Mouse (Mus musculus) hindbrain, embryonic 13.5 days (tissue): Measurements from ENCODE around the gene Slc25a34. TPM values are rescaled to one million over a fixed set of nuclear protein-coding genes. Genes with fewer than 3 reads are reported as not detected.

Source experiments
- ATAC-seq: fragments of 200-750 bp; cut with Nextera tagmentation; 2 replicates; pipeline ENCODE4 v1.8.0; 2017; ENCODE audit warnings: moderate TSS enrichment; ENCODE audit not compliant: low FRiP score
- H3K27ac ChIP-seq: fragments of 300-500 bp; sonication (generic); 2 replicates; pipeline ENCODE4 v1.5.1; 2015; ENCODE audit warnings: inconsistent platforms, mild to moderate bottlenecking, moderate library complexity
- H3K27me3 ChIP-seq: fragments of 300-500 bp; sonication (generic); 2 replicates; pipeline ENCODE4 v1.6.1; 2015; ENCODE audit warnings: mild to moderate bottlenecking, inconsistent platforms
- H3K36me3 ChIP-seq: fragments of 300-500 bp; sonication (generic); 2 replicates; pipeline ENCODE4 v1.6.1; 2015; ENCODE audit warnings: mild to moderate bottlenecking, inconsistent platforms
- H3K4me1 ChIP-seq: fragments of 300-500 bp; sonication (generic); replicated peaks from 2 replicates; pipeline ENCODE4 v1.6.1; 2015; ENCODE audit warnings: inconsistent platforms
- H3K4me2 ChIP-seq: fragments of 300-500 bp; sonication (generic); 2 replicates; pipeline ENCODE4 v1.6.1; 2015; ENCODE audit warnings: inconsistent platforms, mild to moderate bottlenecking, moderate library complexity
- H3K4me3 ChIP-seq: fragments of 300-500 bp; sonication (generic); 2 replicates; pipeline ENCODE4 v1.5.1; 2015; ENCODE audit warnings: mild to moderate bottlenecking, inconsistent platforms
- H3K9ac ChIP-seq: fragments of 300-500 bp; sonication (generic); 2 replicates; pipeline ENCODE4 v1.6.1; 2015; ENCODE audit warnings: mild to moderate bottlenecking, inconsistent platforms
- H3K9me3 ChIP-seq: fragments of 300-500 bp; sonication (generic); 2 replicates; pipeline ENCODE4 v1.6.1; 2016; ENCODE audit warnings: inconsistent platforms
- WGBS: fragments of 180-500 bp; shearing (Covaris S2); methylation state at CpG from one replicate; pipeline ENCODE4 v1.1.7; 2015; 5-methylcytosine and 5-hydroxymethylcytosine counted together
- polyA plus RNA-seq: library from polyadenylated mRNA; unstranded; fragments of >200 nt; fragmentation: Nextera tagmentation; extraction: Ambion mirVana; gene quantifications from 2 replicates; pipeline ENCODE4 v1.2.1, GENCODE M21; 2015

The Slc25a34 gene
- polyA plus RNA-seq, 1 experiment from 2014 or later, result 0.26 TPM

GRCm38 (mm10) chr4:141571337-141571739 lies 52.3 kb downstream of the Slc25a34 start:
- Histone ChIP-seq H3K4me3 (no peak overlapping the region), H3K9me3 (no peaks in the 10 kb centered on the region), H3K4me2 (no peak overlapping the region), H3K4me1 (no peaks in the 10 kb centered on the region), H3K27ac (no peak overlapping the region), H3K36me3 (no peaks in the 10 kb centered on the region), H3K27me3 (no peaks in the 10 kb centered on the region; the same call in 1 of the 2 replicates), H3K9ac (0 out of 2 replicates have a peak overlapping the region, but pooled peaks have one; percentile 24)
- ATAC-seq, result no peak
- WGBS, result 83% methylated on average over 6 of the region's 6 CpGs

- H3K4me3 ChIP-seq, result no peak overlapping the region
- H3K27me3 ChIP-seq, result no peaks in the 10 kb centered on the region; the same call in 1 of the 2 replicates
- ATAC-seq, result no peak
- WGBS, result 71% methylated on average over 1 of the region's 1 CpGs
- H3K4me2 ChIP-seq, result no peak overlapping the region
- no peak overlapping the region for H3K27ac ChIP-seq
- H3K36me3 ChIP-seq, result no peaks in the 10 kb centered on the region
- H3K4me1 ChIP-seq, result no peaks in the 10 kb centered on the region
- no peaks in the 10 kb centered on the region for H3K9me3 ChIP-seq
- 0 out of 2 replicates have a peak overlapping the region, but pooled peaks have one; percentile 24 for H3K9ac ChIP-seq
Measured at GRCm38 (mm10) chr4:141570821-141571220, 52.8 kb downstream of the Slc25a34 start.

GRCm38 (mm10) chr4:141570004-141570403 lies 53.6 kb downstream of the Slc25a34 start:
- Histone ChIP-seq H3K4me1 (no peaks in the 10 kb centered on the region), H3K27ac (no peak overlapping the region), H3K9ac (no peak overlapping the region), H3K36me3 (no peaks in the 10 kb centered on the region), H3K4me2 (no peak overlapping the region), H3K27me3 (no peaks in the 10 kb centered on the region; the same call in 1 of the 2 replicates), H3K9me3 (no peaks in the 10 kb centered on the region), H3K4me3 (no peak overlapping the region)
- WGBS, result 63% methylated on average over 6 of the region's 6 CpGs
- ATAC-seq, result no peak

- Histone ChIP-seq H3K27me3 (no peaks in the 10 kb centered on the region), H3K9me3 (no peaks in the 10 kb centered on the region), H3K36me3 (no peaks in the 10 kb centered on the region), H3K4me2 (no peak overlapping the region), H3K4me3 (no peak overlapping the region), H3K4me1 (no peaks in the 10 kb centered on the region), H3K9ac (no peak overlapping the region), H3K27ac (no peak overlapping the region)
- 89% methylated on average over 5 of the region's 5 CpGs for WGBS
- no peak for ATAC-seq
Measured at GRCm38 (mm10) chr4:141568966-141569365, 54.7 kb downstream of the Slc25a34 start.

Other genes starting within 250 kb of the Slc25a34 start
- gene Clcnka, start 225.1 kb downstream of the Slc25a34 start, polyA plus RNA-seq, result 0.16 and 0.21 TPM in 2 replicates
- gene Clcnkb, start 207.8 kb downstream of the Slc25a34 start, polyA plus RNA-seq, result not detected in 2 replicates
- gene Hspb7, start 203.0 kb downstream of the Slc25a34 start, polyA plus RNA-seq, result 0.06 and 0.08 TPM in 2 replicates
- not detected in 2 replicates for gene Srarp, start 187.7 kb downstream of the Slc25a34 start, polyA plus RNA-seq
- gene Zbtb17, start 179.2 kb downstream of the Slc25a34 start, polyA plus RNA-seq, result 50.0 and 50.3 TPM in 2 replicates
- 19.2 and 19.7 TPM in 2 replicates for gene Spen, start 85.2 kb downstream of the Slc25a34 start, polyA plus RNA-seq
- gene Fblim1, start 17.7 kb downstream of the Slc25a34 start, polyA plus RNA-seq, result 41.0 and 43.3 TPM in 2 replicates
- 0.25 and 0.43 TPM in 2 replicates for gene Tmem82, start 5.2 kb downstream of the Slc25a34 start, polyA plus RNA-seq
- gene Plekhm2, start 41.1 kb upstream of the Slc25a34 start, polyA plus RNA-seq, result 6.9 and 8.2 TPM in 2 replicates
- gene Rsc1a1, start 61.8 kb upstream of the Slc25a34 start, polyA plus RNA-seq, result 0.44 and 2.8 TPM in 2 replicates
- 14.9 and 16.0 TPM in 2 replicates for gene Ddi2, start 99.6 kb upstream of the Slc25a34 start, polyA plus RNA-seq
- not detected in 2 replicates for gene Agmat, start 122.9 kb upstream of the Slc25a34 start, polyA plus RNA-seq
- gene Dnajc16, start 167.1 kb upstream of the Slc25a34 start, polyA plus RNA-seq, result 6.5 and 6.6 TPM in 2 replicates
- 20.2 and 21.6 TPM in 2 replicates for gene Casp9, start 169.8 kb upstream of the Slc25a34 start, polyA plus RNA-seq
- gene Cela2a, start 202.3 kb upstream of the Slc25a34 start, polyA plus RNA-seq, result not detected in 2 replicates
- gene Ctrc, start 222.5 kb upstream of the Slc25a34 start, polyA plus RNA-seq, result not detected in 2 replicates